Mouse (Mus musculus) T-helper 2 cell (primary cell): ENCODE measurements around the gene Olfr101.

Experiments
- in situ Hi-C: fragments of 300-600 bp; cut with MboI, MseI; formaldehyde crosslinking; loops from one replicate; pipeline ENCODE4 v1.15.1; 2025; ENCODE audit warnings: high pct_unique_total_duplicates

Olfr101 gene

DNA sequence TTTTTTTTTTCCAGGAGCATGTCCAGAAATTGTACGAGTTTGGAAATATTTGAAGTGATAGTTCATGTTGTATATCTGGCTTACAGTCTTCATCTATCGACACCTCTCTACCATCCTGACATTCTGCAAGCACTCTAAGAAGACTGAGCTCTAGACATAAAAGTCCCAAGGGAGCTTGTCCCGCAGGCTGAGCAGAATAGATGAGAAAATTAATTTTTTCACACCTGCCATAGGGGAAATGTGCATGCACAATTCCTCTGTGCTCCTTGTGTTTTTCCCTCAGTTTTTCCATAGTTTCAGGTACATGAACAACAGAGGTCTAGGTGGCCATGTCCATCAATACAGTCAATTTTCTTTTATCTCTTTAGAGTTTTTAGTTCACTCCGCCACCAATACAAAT lies at the start of gene Olfr101:
Gene Olfr101, minus strand, starts transcription at position 101 of the 400 bp plus-strand sequence.
- in situ Hi-C loops: no loop called here

DNA sequence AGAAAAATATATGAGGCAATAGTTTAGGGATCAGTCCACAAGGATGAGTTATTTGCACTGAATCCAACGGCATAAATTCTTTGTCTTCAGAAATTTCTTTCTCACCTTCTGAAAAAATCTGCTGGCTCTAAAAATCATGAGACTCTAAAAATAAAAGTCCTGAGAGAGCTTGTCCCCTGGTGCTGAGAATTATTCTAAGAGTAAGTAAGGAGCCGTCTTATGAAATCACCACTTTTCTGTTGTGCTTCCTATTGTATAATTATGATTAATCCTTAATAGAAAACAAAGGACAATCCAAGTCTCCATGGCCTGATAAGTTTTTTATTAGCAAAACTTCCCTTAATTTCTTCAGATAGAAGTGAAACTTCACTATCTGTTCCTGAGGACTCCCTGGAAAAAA lies 35.5 kb upstream of the Olfr101 start, which contains the start of gene Olfr103:
Gene Olfr103, minus strand, starts transcription at position 101 of the 400 bp plus-strand sequence.
- in situ Hi-C loops: no loop called here

DNA sequence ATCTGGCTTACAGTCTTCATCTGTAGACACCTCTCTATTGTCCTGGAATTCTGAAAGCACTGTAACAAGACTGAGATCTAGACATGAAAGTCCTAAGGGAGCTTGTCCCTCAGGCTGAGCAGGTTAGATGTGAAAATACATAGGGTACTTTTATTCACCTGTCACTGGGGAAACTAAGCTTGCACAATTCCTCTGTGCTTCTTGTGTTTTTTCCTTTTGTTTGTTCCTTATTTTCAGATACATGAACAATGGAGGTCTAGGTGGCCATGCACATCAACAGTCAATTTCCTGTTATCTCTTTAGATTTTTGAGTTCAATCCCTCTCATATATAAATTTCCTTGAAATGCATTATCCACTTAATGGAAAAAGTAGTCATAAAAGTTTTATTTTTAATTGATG lies 12.8 kb upstream of the Olfr101 start, which contains the start of gene Olfr102:
Gene Olfr102, minus strand, starts transcription at position 101 of the 400 bp plus-strand sequence.
- in situ Hi-C loops: no loop called here

DNA sequence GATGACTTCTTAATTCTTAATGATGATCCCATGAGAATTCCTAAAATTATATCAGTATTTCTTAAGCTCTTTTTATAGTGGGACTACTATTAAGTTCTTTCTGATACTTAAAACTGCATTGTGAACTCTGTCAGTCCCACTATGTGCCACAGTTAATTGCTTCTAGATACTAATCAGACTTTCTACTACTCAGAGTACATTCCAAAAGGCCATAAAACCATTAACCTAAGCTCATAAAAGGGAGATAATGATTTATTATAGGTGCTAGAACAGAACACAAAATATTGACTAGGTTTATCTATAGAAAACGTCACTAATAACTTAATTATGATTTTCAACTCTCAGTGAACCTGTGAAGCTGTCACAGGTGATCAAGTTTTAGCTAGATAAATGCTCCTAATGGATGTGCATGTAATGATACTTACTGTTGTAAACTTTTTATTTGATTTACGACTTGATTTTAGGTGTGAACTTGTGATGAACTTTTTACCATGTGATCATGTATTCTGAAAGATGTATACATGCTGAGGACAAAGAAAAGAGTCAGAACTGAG lies 6.1 kb upstream of the Olfr101 start:
- in situ Hi-C loops: no loop called here

- in situ Hi-C loops: no loop called here
Observed at GRCm38 (mm10) chr17:37308483-37308882, 4.4 kb upstream of the Olfr101 start.

DNA sequence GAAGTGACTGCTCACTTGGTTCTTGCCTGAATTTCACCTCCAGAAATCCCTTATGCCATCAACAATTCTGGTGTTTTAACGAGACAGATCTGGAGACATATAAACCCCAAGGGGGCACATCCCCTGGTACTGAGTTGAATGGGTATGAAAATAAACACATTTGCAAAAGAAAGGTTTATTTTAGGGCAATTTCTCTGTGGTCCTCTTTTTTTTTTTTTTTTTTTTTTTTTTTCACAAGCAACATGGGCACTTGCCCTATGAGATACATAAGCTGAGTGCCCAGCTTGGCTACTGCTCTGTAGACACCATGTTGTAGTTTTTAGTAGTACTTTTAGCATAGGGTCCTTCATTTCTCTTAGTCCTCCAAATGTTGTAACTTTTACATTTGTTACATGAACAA lies 20.8 kb downstream of the Olfr101 start, which contains the start of gene Olfr99:
Gene Olfr99, minus strand, starts transcription at position 101 of the 400 bp plus-strand sequence.
- in situ Hi-C loops: no loop called here

DNA sequence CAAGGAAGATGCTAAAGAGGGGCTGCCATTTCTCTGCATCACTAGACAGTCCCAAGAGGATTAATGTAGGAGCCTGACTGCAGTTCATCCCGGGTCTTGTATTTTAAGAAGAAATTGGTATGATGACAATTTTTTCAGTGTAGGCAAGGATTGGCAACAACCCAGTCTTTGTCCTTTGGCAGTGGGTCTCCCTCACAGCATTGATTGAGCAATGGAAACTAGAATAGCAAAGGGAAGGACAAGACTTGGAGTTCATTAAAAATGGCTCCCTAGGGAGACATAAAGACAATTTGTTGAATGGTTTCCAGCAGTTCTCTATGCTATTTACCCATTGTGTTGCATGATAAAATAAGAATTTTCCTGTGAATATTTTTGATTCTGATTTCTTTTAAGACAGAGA lies 23.8 kb downstream of the Olfr101 start:
- in situ Hi-C loops: no loop called here

- in situ Hi-C loops: no loop called here
Observed at GRCm38 (mm10) chr17:37276573-37276972, 27.5 kb downstream of the Olfr101 start.

- in situ Hi-C loops: no loop called here
Observed at GRCm38 (mm10) chr17:37275626-37276248, 28.4 kb downstream of the Olfr101 start.

DNA sequence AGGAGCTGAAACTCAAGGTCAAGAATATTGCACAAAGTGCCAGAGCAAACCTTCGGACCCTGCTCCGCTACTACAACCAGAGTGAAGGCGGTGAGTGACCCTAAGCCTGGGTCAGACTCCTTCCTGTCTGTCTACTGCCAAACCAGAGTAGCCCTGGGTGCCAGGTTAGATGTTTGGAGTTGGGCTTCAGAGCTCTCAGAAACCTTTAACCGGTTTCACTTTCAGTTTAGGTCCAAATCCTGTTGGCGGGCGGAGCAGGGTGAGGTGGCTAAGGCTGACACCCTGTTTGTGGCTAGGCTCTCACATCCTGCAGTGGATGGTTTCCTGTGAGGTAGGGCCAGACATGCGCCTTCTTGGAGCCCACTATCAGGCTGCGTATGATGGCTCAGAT lies 33.4 kb downstream of the Olfr101 start:
- in situ Hi-C loops: no loop called here

GRCm38 (mm10) chr17:37270058-37270701 lies 33.9 kb downstream of the Olfr101 start, which contains the start of gene H2-M3:
Gene H2-M3 (plus strand): TSS chr17:37270220.
- in situ Hi-C loops: no loop called here

DNA sequence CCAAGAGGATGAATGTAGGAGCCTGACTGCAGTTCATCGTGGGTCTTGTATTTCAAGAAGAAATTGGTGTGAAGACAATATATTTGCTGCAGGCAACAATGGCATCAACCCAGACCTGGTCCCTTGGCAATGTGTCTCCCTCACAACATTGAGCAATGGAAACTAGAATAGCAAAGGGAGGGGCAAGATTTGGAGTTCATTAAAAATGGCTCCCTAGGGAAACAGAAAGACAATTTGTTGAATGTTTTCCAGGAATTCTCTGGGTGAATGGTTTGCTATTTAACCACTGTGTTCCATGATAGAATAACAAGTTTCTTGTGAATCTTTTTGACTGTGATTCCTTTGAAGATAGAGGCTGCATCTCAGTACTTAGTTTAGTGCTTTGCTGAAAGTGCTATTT lies 40.5 kb downstream of the Olfr101 start, which contains the start of gene Olfr98:
Gene Olfr98, minus strand, starts transcription at position 124 of the 400 bp plus-strand sequence.
- in situ Hi-C loops: no loop called here

DNA sequence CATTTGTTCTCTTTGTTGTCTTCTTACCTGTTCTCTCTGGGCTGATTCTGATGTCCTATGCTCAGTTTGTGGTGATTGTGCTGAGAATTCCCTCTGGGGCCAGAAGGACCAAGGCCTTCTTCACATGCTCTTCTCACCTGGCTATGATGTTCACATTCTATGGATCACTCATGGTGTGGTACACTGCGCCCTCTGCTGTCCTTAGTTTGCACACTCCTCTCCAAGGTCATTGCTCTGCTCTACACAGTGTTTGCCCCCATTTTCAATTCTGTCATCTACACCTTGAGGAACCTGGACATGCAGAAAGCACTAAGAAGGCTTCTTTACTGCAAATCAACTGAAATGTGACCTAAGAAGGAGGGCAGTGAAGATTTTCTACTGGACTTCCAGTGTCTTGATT lies 53.6 kb downstream of the Olfr101 start:
- in situ Hi-C loops: no loop called here

- in situ Hi-C loops: no loop called here
Observed at GRCm38 (mm10) chr17:37249460-37249859, 54.7 kb downstream of the Olfr101 start.
